Mouse (Mus musculus) adrenal gland, postnatal 14 days (tissue): ENCODE measurements around the gene Slc47a2. TPM values are rescaled to one million over a fixed set of nuclear protein-coding genes. Genes with fewer than 3 reads are reported as not detected.

Experiments used
- DNase-seq: peaks from one replicate; pipeline ENCODE4 v3.0.0; 2021; ENCODE audit warnings: mixed read lengths
- total RNA-seq: library from RNA; stranded (reverse); gene quantifications from 2 replicates; pipeline ENCODE4 v1.2.3, GENCODE M21; 2021

Gene Slc47a2
- total RNA-seq, 1 experiment from 2014 or later, result not detected

DNA sequence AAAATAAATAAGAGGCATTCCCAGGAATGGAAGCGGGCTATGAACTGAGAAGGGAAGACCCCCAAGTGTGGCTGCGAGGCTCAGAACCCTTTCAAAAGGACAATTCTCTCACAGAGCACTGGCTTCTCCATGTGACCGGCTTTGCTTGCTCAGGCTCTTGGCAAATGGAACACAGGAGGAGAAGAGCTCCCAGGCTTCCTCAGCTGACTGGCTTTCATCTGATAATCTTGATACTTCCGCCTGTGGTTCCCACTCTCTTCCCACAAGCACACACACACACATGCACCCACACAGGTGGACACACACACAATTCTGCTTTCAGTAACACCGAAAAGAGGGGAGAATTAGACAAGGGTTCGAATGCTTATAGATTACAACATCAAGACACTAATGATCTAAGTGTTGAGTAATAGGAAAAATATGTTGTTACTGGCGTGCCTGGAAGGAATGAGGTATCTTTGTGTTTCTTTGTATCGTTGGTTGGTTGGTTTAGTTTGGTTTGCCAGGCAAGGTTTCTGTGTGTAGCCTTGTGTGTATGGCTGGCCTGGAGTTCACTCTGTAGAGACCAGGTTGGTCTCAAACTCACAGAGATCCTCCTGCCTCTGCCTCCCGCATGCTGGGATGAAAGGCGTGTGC lies 59.1 kb downstream of the Slc47a2 start:
- DNase-seq, result no peak

DNA sequence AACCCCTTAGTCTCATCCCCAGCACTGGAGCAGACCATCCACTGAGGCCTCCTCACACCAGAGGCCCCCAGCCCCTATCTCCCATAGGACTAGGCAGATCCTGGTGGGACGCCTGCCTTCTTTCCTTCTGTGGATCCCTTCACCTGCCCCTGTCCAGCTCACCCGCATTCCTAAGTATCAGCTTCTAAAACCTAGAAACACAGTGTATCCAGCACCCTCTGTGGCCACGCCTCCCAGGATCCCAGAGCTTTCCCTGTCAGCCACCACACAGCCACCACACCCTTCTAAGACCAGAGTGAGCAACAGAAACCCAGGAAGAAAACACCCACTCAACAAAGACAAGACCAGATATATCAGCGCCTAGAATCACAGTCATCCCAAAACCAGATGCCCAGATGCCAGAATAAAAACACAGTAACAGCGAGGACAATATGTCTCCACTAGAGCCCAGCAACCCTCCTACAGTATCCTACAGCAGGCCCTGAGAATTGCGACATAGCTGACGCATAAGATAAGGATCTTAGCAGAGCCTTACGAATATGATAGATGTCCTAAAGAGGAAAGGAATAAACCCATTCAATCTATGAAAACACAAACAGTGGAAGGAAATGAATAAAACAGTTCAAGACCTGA lies 64.1 kb downstream of the Slc47a2 start:
- DNase-seq, result peak; percentile 44

- DNase-seq, result no peak
Measured at GRCm38 (mm10) chr11:61277937-61278336, 64.7 kb downstream of the Slc47a2 start.

DNA sequence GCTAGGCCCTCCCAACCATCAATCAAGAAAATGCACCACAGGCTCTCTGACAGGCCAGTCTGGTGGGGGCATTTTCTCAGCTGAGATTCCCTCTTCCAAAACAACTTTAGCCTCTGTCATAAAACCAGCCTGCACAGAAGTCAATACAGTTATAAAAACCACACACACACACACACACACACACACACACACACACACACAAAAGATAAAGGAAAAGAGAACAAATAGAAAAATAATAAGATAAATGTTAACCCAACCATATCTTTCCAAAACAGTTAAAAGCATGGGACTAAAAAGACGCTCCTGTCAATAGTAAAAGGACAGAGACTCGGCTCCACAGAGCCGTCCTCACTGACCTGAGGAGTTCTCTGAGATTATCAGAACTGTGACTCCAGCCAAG lies 66.2 kb downstream of the Slc47a2 start:
- no peak for DNase-seq

DNA sequence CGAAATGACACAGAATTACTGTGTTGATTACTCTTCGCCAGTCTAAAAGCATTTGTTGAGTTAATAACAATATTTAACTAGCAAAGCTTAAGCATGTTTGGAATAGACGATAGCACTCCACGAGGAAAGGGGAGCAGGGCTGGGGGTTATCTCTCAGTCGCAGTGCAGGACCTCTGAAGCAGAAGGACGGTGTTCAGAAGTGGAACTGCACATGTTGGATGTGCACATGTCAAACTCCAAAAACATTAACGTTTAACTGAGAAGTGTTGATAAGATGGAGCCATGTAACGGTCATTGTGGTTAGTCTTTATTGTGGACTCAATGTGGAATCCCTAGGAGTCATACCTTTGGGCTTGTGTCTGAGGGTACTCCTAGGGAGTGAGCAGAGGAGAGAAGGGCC lies 67.6 kb downstream of the Slc47a2 start:
- no peak for DNase-seq

DNA sequence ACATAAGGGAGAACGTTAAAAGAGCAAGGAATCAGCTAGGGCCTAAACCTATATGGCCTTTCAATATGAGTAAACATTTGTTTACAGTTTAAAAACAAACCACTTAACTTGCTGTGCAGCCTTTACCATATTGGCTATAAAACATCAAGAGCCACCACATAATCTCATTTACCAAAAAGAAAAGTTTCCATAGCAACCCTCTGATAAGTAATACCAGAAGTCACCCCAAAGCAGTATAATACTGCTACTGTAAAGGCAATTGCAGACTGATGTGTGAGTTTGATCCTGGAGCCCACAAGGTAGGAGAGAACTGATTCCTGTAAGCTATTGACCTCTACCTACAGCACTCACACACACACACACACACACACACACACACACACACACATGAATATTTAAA lies 68.2 kb downstream of the Slc47a2 start:
- DNase-seq, result no peak

DNA sequence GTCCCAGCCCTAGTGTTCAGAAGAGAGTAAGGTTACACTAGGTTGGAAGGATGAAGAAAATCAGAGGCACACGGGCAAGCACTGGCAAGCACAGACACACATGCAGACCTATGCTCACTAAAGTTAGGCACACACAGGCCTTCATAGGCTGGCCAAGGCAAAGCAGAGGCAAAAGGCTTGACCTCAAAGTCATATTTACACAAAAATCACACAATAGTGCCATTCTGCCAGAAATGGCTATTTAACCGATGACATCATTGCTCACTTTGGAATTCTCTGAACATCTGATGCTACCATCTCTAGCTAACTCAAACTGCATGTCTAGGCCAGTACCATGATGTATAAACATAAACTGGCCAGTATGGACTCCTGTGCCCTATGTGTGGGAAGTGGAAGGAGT lies 68.7 kb downstream of the Slc47a2 start:
- no peak for DNase-seq

DNA sequence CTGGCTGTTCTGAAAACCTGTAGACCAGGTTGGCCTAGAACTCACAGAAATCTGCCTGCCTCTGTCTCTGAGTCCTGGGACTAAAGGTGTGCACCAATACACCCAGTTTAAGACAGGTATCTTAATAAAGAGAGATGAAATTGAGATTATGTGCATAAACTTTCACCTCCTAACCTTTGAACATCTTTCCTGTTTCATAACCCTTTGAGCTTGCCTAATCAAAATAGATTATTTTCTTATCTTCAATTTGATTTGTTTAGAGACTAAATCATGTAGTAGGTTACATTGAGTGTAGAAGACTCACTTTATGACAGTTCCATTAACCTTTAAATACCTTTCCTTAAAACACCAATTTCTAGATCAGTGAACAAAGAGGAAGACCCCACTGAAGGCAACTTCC lies 71.0 kb downstream of the Slc47a2 start:
- no peak for DNase-seq

DNA sequence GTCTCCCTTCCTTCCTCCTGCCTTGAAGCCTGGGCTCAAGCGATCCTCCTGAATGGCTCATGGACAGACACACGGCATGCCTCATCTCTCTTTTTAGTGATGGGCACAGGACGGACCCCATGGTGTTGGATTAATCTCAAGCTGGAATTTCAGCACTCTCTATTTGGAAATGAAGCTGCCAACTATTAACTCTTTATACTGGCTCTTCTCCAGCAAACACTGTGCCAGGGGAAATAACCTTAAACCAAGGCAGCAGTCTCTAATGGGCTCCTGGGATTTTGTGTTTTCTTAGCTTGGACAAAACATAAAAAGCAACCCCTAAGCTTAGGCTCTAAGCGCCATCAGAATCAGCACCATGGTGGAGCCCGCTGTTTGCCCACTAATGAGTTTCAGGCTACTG lies 72.3 kb downstream of the Slc47a2 start:
- DNase-seq, result no peak

DNA sequence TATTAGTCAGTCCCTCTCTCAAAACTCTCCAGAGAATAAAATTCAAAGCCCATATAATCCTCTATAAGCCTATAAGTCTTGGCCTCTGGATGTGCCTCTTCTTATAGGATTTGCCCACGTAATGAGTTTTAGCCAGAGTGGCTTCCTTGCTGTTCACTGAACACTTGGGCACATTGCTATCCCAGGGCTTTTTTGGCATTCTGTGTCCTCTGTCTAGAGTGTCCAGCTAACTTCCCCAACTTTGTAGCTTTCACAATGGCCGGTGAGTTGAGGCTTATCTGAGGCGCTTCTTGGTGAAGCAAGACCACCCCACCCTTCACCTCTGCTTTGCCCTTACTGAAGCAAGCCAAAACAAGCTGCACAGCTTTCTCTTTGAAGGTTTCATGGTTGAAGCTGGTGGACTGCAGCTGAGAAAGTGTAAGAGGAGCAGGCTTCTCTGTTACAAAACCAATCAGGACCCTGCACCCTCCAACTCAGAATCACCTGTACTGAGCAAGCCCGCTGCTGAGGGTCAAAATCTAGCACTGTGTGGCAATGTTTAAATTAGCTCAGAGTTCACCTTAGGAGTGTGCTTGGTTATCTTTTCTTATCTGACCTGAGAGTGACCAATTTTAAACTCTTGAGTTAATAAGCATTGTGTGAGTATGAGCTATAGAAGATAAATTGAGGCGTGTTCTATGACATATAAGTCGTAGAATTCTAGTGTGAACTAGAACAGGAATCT lies 73.9 kb downstream of the Slc47a2 start:
- no peak for DNase-seq

GRCm38 (mm10) chr11:61266551-61267533 lies 75.8 kb downstream of the Slc47a2 start, which contains the start of gene Aldh3a2:
Gene Aldh3a2 (minus strand): TSS chr11:61267464.
- DNase-seq, result peak; percentile 96

DNA sequence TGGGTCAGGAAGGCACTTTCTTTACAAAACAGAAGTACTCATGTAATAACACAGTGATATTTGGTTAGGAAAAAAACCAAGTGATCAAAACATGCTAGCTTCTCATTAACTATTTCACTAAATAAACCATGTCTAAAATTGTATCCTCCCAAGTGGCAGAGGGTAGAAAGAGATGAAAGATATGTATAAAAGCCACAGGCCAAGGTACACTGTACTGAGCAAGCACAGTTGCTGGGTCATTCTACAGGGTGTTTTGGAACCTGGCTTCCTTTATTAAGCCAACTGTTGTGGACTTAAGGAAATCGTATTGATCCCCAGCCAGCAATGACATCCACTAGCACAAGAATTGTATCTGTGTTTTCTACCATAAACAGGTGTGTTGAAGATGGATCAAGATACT lies 78.8 kb downstream of the Slc47a2 start:
- DNase-seq, result no peak

DNA sequence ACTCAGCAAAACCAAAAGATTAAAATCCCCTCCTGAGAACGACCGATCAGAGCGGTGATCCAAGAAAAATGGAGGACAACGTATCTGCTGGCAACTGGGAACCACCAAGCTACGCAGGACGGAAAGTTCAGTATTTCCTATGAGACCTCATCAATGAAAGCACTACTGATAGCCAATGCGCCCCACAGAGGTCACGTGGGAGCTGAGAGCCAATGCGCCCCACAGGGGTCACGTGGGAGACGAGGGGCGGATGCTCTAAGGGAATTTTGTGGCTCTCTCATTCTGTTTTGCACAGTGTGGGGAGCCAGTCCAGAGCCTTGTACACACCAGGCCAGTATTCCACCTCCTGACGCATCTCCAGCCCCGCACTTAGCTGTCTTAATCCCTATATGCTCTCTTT lies 80.1 kb downstream of the Slc47a2 start:
- no peak for DNase-seq

- DNase-seq, result no peak
Measured at GRCm38 (mm10) chr11:61259106-61259505, 83.6 kb downstream of the Slc47a2 start.

DNA sequence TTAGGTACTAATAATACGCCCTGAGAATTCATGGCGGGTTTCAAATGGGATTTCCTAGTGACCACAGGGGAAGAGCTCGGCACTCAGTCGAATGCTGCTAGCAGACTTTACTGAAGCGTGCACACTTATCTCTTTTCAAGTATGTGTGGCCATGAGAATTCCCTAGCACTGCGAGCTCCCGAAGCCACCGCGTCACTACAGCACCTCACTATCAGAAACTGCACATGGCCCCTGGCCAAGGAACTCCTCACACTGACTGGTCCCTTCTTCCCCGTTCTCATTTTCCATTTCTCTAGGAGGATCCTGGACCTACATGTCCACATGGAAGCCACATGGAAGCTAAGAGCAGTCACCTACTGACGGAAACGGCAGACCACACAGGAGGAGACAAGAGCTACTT lies 89.9 kb downstream of the Slc47a2 start:
- DNase-seq, result no peak

- no peak for DNase-seq
Measured at GRCm38 (mm10) chr11:61251741-61252140, 90.9 kb downstream of the Slc47a2 start.

Other genes starting within 250 kb of the Slc47a2 start
- 0.85 and 3.9 TPM in 2 replicates for gene Tnfrsf13b, start 216.1 kb downstream of the Slc47a2 start, total RNA-seq
- gene Usp22, start 167.8 kb downstream of the Slc47a2 start, total RNA-seq, result 53.0 and 58.2 TPM in 2 replicates
- 0.26 TPM in 1 of 2 replicates, not detected in the other for gene Aldh3a1, start 135.3 kb downstream of the Slc47a2 start, total RNA-seq
- gene Aldh3a2, start 75.4 kb downstream of the Slc47a2 start, total RNA-seq, result 53.2 and 58.0 TPM in 2 replicates
- gene Slc47a1, start 35.5 kb upstream of the Slc47a2 start, total RNA-seq, result 1.7 and 6.8 TPM in 2 replicates
- gene Rnf112, start 111.3 kb upstream of the Slc47a2 start, total RNA-seq, result 1.2 and 2.1 TPM in 2 replicates
- gene Mfap4, start 142.6 kb upstream of the Slc47a2 start, total RNA-seq, result 23.5 and 34.4 TPM in 2 replicates
- 16.7 and 20.0 TPM in 2 replicates for gene Mapk7, start 151.5 kb upstream of the Slc47a2 start, total RNA-seq
- 15.3 and 16.0 TPM in 2 replicates for gene B9d1, start 162.3 kb upstream of the Slc47a2 start, total RNA-seq
- gene Epn2, start 236.8 kb upstream of the Slc47a2 start, total RNA-seq, result 35.2 and 38.7 TPM in 2 replicates